Mouse (Mus musculus): ENCODE results near the gene Lrrc55. TPM values are rescaled to one million over a fixed set of nuclear protein-coding genes. Genes with fewer than 3 reads are reported as not detected.

Lrrc55 gene
- polyA plus RNA-seq, 1 experiment from 2014 or later: 0.59 TPM

DNA sequence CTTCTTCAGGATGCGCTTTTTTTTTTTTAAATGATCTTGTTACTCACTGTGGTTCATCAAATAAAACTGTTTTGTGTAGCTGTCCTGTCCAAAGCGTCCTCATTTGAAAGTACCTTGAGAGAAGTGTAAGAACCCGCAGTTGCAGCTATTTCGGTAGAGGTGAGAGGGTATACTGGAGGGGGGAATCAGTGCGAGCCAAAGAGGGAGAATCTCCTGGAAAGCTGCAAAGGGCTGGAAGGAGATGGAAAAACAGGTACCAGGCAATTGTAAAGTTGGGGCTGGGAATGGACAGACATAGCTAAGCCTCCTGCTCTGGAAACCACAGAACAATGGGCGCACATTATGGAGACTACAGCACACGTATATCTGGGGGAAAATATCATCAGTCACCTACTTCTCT is 57.2 kb downstream of the Lrrc55 start:
- Histone ChIP-seq H3K9me3 (no peaks in the 10 kb centered on the region), H3K9ac (no peak overlapping the region), H3K4me1 (peaks cover 5% of the 10 kb centered on the region), H3K27ac (no peak overlapping the region), H3K36me3 (no peaks in the 10 kb centered on the region), H3K27me3 (peaks cover 4% of the 10 kb centered on the region; the same call in 1 of the 2 replicates), H3K4me3 (peak overlapping the region; percentile 7; the same call in 1 of the 2 replicates), H3K4me2 (no peak overlapping the region)
- no peak for ATAC-seq (ENCODE audit: insufficient number of reproducible peaks, insufficient read depth, low FRiP score, low TSS enrichment, low read depth)
- 80% methylated on average over 7 of the region's 7 CpGs for WGBS

DNA sequence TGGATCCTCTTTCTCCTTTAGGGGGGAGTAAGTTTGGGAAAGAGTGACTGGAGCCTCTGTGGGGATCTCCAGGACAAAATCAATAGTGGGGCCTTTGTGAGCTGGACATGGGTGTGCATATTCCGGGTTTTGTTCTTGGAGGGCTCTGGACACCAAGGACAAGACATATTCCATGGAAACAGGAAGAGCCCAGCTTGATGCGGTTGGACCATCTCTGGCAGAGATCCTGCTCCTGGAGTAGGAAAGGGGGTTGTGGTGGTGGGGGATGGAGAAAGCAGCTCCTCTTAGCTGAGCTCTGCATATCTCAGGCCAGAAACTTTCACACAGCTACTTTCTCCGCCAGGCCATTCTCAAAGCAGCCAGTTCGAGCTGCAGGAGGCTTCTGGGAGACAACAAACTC is 57.6 kb downstream of the Lrrc55 start:
- H3K4me1 ChIP-seq: peaks cover 5% of the 10 kb centered on the region
- H3K9me3 ChIP-seq: no peaks in the 10 kb centered on the region
- H3K27ac ChIP-seq: peak overlapping the region; percentile 33; the same call in 1 of the 2 replicates
- no peak overlapping the region for H3K4me2 ChIP-seq
- ATAC-seq (ENCODE audit: insufficient number of reproducible peaks, insufficient read depth, low FRiP score, low TSS enrichment, low read depth): no peak
- no peaks in the 10 kb centered on the region for H3K36me3 ChIP-seq
- peaks cover 4% of the 10 kb centered on the region; the same call in 1 of the 2 replicates for H3K27me3 ChIP-seq
- H3K4me3 ChIP-seq: peak overlapping the region; percentile 7; the same call in 1 of the 2 replicates
- H3K9ac ChIP-seq: no peak overlapping the region
- WGBS: 59% methylated on average over 4 of the region's 4 CpGs

DNA sequence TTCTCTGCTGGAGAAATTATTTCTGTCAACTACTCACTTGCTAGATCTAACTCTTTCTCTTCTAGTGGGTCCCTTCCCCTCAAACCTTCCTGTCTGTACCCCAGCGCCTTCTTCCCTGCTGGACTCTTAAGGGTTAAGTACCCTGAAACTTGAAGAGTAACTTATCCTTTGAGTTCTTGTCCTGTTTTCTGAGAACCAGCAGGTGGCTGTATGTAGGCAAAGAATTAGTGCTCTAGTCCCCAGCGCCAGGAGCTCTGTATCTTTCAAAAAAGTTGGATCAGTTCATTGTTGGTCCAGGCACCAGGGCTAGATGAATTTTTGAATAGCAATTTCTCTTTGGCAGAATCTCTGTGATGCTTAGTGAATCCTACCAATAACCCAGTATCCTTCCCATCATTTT is 58.9 kb downstream of the Lrrc55 start:
- Histone ChIP-seq H3K4me3 (peak overlapping the region; percentile 21), H3K4me1 (peaks cover 5% of the 10 kb centered on the region), H3K9me3 (no peaks in the 10 kb centered on the region), H3K4me2 (no peak overlapping the region), H3K27ac (no peak overlapping the region), H3K36me3 (no peaks in the 10 kb centered on the region), H3K27me3 (peaks cover 4% of the 10 kb centered on the region; the same call in 1 of the 2 replicates), H3K9ac (no peak overlapping the region)
- 34% methylated on average over 2 of the region's 2 CpGs for WGBS
- ATAC-seq (ENCODE audit: insufficient number of reproducible peaks, insufficient read depth, low FRiP score, low TSS enrichment, low read depth): no peak

DNA sequence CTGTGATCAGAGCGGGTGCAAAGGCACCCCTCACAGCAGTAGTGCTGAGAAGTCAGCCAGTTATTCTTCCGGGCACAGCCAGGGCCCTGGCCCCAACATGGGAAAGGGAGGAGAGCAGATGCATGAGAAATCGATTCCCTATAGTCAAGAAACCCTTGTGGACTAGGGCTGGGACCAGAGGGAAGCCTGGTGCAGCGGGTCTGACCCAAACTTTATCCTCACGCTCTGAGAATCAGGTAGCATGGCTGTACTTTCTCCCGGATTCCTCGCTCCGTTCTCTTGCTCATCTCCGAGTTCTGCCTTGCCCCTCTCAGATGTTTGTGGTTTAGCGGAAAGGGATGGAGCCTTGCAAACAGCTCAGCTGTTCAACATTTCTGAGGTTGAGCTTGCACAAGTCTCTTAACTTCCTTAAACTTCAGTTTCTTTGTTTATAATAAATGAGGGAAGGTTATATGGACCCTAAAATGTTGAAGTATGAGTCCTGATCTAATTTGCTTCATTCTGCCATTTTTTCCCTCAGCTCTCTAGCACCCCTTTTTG is 59.3 kb downstream of the Lrrc55 start:
- Histone ChIP-seq H3K9me3 (no peaks in the 10 kb centered on the region), H3K4me2 (no peak overlapping the region), H3K9ac (peak overlapping the region; percentile 3; the same call in 1 of the 2 replicates), H3K4me3 (peak overlapping the region; percentile 21), H3K4me1 (peaks cover 5% of the 10 kb centered on the region), H3K27ac (no peak overlapping the region; the same call in 1 of the 2 replicates), H3K36me3 (no peaks in the 10 kb centered on the region), H3K27me3 (peaks cover 4% of the 10 kb centered on the region; the same call in 1 of the 2 replicates)
- WGBS: 62% methylated on average over 10 of the region's 10 CpGs
- no peak for ATAC-seq (ENCODE audit: insufficient number of reproducible peaks, insufficient read depth, low FRiP score, low TSS enrichment, low read depth)

DNA sequence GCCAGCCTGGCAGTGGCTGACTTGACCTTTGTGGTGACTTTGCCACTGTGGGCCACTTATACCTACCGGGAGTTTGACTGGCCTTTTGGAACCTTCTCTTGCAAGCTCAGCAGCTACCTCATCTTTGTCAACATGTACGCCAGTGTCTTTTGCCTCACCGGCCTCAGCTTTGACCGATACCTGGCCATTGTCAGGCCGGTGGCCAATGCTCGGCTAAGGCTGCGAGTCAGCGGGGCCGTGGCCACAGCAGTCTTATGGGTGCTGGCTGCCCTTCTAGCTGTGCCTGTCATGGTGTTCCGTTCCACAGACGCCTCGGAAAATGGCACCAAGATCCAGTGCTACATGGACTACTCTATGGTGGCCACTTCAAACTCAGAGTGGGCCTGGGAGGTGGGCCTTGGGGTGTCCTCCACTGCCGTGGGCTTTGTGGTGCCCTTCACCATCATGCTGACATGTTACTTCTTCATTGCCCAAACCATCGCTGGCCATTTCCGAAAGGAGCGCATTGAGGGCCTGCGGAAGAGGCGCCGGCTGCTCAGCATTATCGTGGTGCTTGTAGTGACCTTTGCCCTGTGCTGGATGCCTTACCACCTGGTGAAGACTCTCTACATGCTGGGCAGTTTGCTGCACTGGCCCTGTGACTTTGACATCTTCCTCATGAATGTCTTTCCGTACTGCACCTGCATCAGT is 60.0 kb downstream of the Lrrc55 start:
- H3K4me3 ChIP-seq: peak overlapping the region; percentile 21
- H3K4me1 ChIP-seq: peaks cover 5% of the 10 kb centered on the region
- 89% methylated on average over 21 of the region's 21 CpGs for WGBS
- no peaks in the 10 kb centered on the region for H3K9me3 ChIP-seq
- no peak overlapping the region; the same call in 1 of the 2 replicates for H3K27ac ChIP-seq
- H3K27me3 ChIP-seq: peaks cover 4% of the 10 kb centered on the region; the same call in 1 of the 2 replicates
- no peak overlapping the region for H3K9ac ChIP-seq
- no peak overlapping the region for H3K4me2 ChIP-seq
- no peak for ATAC-seq (ENCODE audit: insufficient number of reproducible peaks, insufficient read depth, low FRiP score, low TSS enrichment, low read depth)
- H3K36me3 ChIP-seq: no peaks in the 10 kb centered on the region

DNA sequence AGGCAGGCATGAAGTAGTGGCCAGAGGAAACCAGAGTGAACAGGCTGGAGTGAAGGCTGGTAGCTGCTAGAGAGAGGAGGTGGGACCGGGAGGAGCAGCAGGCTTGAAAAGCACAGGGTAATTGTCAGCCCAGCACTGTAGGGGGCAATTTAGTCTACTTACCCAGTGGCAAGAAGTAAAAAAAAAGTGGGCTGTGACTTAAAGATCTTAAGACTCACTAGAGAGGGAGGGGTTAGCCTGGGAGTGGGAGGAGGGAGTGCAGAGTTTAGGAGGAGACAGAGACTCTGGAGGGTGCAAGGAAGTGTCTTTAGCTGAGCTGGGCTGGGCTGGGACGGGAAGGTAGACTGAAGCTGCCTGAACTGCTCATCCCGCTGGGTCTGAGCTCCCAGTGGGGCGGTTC is 60.9 kb downstream of the Lrrc55 start, which contains the start of gene Aplnr:
Gene Aplnr, plus strand, starts transcription at position 137 of the 400 bp plus-strand sequence.
- WGBS: 5% methylated on average over 4 of the region's 4 CpGs
- ATAC-seq (ENCODE audit: insufficient number of reproducible peaks, insufficient read depth, low FRiP score, low TSS enrichment, low read depth): peak; percentile 57
- no peak within 1 kb of the TSS for H3K27ac ChIP-seq
- no peak within 1 kb of the TSS for H3K4me2 ChIP-seq
- no peaks in the 10 kb centered on the region for H3K36me3 ChIP-seq
- H3K9me3 ChIP-seq: no peaks in the 10 kb centered on the region
- H3K27me3 ChIP-seq: peaks cover 4% of the 10 kb centered on the region; the same call in 1 of the 2 replicates
- no peak within 1 kb of the TSS for H3K9ac ChIP-seq
- peaks cover 5% of the 10 kb centered on the region for H3K4me1 ChIP-seq
- peak within 1 kb of the TSS; percentile 21 for H3K4me3 ChIP-seq

DNA sequence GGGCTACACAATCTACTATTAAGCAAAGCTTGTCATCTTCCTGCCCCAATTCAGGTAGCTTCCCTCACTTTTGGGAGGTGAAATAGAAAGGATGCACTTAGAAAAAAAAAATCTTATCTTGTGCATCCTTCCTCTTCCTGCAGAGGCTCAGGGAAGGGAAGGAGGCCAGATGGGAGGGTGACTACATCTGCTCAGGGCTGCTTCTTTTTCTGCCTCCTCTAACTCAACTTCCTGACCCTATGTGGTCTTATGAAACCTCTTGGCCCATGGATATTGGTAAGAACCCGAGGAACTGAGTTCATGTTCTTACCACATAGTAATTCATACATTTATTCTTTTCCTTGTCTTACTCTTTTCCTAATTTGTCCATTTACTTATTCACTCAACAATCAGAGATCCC is 61.9 kb downstream of the Lrrc55 start:
- WGBS: 54% methylated on average over 1 of the region's 1 CpGs
- Histone ChIP-seq H3K9ac (no peak overlapping the region), H3K36me3 (no peaks in the 10 kb centered on the region), H3K4me3 (no peak overlapping the region), H3K4me1 (peaks cover 5% of the 10 kb centered on the region), H3K27ac (no peak overlapping the region), H3K4me2 (no peak overlapping the region), H3K27me3 (peaks cover 4% of the 10 kb centered on the region; the same call in 1 of the 2 replicates), H3K9me3 (no peaks in the 10 kb centered on the region)
- ATAC-seq (ENCODE audit: insufficient number of reproducible peaks, insufficient read depth, low FRiP score, low TSS enrichment, low read depth): no peak

DNA sequence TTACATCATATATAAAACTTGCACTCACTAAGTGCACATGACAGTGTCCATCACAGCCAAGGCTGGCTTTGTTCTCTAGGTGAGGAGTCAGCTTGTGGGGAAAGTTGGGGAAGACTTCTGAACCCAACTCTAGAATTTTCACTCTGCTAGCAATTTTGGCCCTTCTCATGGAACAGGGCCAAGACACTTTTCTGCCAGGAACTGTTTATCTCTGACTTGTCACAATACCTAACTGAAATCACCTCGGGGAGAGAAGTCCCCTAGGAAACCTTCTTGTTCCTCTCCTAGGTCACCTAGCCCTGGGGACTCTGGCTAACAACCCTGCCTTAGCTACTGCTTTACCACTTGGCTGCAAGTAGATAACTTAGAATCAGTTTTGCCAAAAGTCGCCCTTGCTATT is 64.8 kb downstream of the Lrrc55 start:
- H3K4me3 ChIP-seq: no peak overlapping the region
- H3K27me3 ChIP-seq: peaks cover 4% of the 10 kb centered on the region; the same call in 1 of the 2 replicates
- H3K27ac ChIP-seq: no peak overlapping the region
- ATAC-seq (ENCODE audit: insufficient number of reproducible peaks, insufficient read depth, low FRiP score, low TSS enrichment, low read depth): no peak
- WGBS: 64% methylated on average over 2 of the region's 2 CpGs
- no peaks in the 10 kb centered on the region for H3K9me3 ChIP-seq
- no peak overlapping the region for H3K4me2 ChIP-seq
- no peaks in the 10 kb centered on the region for H3K36me3 ChIP-seq
- peaks cover 5% of the 10 kb centered on the region for H3K4me1 ChIP-seq
- H3K9ac ChIP-seq: no peak overlapping the region

DNA sequence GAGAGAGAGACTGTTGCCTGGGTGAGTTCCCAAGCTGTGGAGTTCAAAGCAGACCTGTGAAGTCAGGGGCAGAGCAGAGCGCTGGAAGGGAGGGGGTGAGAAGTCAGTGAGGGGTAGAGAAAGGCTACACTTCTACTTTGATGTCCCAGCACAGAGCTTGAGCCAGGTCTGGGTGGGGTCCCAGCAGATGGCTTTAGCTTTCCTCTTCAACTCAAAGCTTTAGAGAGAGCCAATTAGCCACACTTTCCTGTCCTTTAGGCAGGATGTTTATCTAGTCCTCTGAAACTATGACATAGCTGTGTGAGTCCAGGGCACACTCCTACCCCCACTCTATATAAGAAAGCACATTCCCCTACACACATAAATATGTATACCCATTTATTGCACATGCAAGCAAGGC is 65.3 kb downstream of the Lrrc55 start:
- Histone ChIP-seq H3K27ac (no peak overlapping the region), H3K4me3 (no peak overlapping the region), H3K9ac (no peak overlapping the region), H3K36me3 (no peaks in the 10 kb centered on the region), H3K4me1 (peaks cover 5% of the 10 kb centered on the region), H3K9me3 (no peaks in the 10 kb centered on the region), H3K27me3 (0 out of 2 replicates have a peak, but pooled peaks cover under 1% of the 10 kb centered on the region), H3K4me2 (no peak overlapping the region)
- 0% methylated on average over 1 of the region's 1 CpGs for WGBS
- no peak for ATAC-seq (ENCODE audit: insufficient number of reproducible peaks, insufficient read depth, low FRiP score, low TSS enrichment, low read depth)

DNA sequence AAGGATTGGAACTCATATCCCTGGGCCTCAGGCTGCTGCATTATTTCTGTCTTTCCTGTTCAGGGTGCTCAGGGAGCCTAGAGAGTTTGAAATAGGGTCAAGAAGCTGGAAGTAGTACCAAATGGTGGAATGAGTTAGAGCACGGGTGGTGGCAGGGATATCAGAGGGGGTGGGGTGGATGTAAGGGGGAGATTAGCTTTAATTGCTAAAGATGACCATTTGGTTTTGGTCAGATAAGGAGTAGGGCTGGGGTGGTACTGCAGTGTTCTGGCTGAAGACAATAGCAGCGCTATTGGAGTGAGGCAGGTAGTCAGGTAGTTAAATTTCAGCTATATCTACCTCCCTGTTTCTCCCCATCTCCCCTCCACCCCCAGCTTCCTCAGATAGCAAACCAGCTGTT is 65.8 kb downstream of the Lrrc55 start:
- Histone ChIP-seq H3K4me2 (no peak overlapping the region), H3K36me3 (no peaks in the 10 kb centered on the region), H3K4me3 (no peak overlapping the region), H3K9ac (no peak overlapping the region), H3K27ac (no peak overlapping the region), H3K4me1 (peaks cover 5% of the 10 kb centered on the region), H3K9me3 (no peaks in the 10 kb centered on the region), H3K27me3 (no peaks in the 10 kb centered on the region)
- no peak for ATAC-seq (ENCODE audit: insufficient number of reproducible peaks, insufficient read depth, low FRiP score, low TSS enrichment, low read depth)
- 21% methylated on average over 2 of the region's 2 CpGs for WGBS

DNA sequence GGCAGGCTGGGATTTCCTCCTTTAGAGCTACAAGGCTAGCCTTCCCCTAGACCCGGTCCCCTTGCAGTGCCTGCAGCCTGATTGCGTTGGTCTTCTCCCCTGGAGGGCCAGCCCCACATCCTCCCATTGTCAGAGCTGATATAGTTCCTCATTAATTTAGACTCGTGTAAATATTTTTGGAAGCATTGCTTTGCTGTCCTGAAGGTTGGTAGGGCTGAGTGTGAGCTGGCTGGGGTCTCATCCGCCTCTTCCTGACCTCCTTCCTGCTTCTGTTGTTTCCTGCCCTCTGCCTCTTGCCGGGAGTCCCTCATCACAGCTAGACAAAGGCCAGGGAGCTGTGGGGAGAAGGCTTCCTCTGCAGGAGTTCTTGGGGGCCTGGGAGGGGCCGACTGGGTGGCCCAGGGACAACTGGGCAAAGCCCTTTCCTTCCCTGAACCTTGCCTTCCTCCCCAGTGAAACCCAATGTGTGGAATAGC is 67.5 kb downstream of the Lrrc55 start:
- Histone ChIP-seq H3K36me3 (no peaks in the 10 kb centered on the region), H3K9ac (no peak overlapping the region), H3K9me3 (no peaks in the 10 kb centered on the region), H3K4me1 (no peaks in the 10 kb centered on the region), H3K4me2 (no peak overlapping the region), H3K27ac (no peak overlapping the region), H3K27me3 (no peaks in the 10 kb centered on the region), H3K4me3 (no peak overlapping the region)
- WGBS: 52% methylated on average over 6 of the region's 6 CpGs
- ATAC-seq (ENCODE audit: insufficient number of reproducible peaks, insufficient read depth, low FRiP score, low TSS enrichment, low read depth): no peak

Data from embryonic facial prominence, embryonic 13.5 days (tissue).